Mouse (Mus musculus): Measurements from ENCODE around the gene Lsm7. TPM values are rescaled to one million over a fixed set of nuclear protein-coding genes. Genes with fewer than 3 reads are reported as not detected.

The Lsm7 gene
- polyA plus RNA-seq, 1 experiment from 2014 or later = 218 TPM

DNA sequence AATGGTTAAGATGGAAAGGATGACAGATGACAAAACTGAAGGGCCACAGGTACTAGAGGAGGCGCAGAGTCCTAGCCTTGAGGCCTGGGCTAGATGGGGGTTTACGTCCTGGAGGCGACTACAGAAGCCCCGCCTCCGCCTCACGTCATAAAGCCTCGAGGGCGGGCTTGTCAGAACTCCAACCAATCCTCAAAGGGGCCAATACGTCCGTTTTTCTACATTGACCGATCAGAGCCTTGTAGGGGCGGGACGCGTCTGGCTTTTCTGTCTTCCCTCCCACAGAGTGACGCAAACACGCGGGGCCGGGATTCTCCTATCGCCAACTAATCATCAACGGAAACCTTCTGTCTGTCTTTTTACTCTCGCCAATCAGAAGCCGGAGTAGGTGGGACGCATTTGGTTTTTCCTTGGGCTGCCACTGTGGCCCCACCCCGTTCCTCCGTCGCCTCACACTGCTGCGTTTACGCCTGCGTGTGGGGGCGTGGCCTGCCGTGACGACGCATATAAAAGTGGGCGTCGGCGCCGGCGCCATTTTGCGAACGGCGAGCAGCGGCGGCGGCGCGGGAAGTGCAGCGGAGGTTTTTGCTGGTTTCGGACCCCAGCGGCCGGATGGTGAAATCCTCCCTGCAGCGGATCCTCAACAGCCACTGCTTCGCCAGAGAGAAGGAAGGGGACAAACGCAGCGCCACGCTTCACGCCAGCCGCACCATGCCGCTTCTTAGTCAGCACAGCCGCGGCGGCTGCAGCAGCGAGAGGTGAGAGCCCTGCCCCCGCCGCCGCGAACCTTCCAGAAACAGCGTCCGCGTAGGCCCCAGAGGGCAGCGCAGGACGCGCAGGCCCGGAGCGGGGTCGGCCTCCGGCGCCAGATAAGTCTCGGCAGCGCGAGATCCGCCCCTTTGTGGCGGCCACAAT is 28.6 kb downstream of the Lsm7 start, which contains the start of gene Oaz1:
Oaz1 (plus strand) TSS at position 506 of the 912 bp plus-strand sequence.
- Histone ChIP-seq H3K4me3 (ENCODE audit: low read depth, low read length) (peak within 1 kb of the TSS; percentile 76), H3K9ac (ENCODE audit: low read depth, low read length) (peak within 1 kb of the TSS; percentile 90), H3K36me3 (ENCODE audit: control insufficient read depth, insufficient read depth, low read length) (peaks cover 7% of the 10 kb centered on the region), H3K4me2 (peak within 1 kb of the TSS; percentile 99), H3K27me3 (ENCODE audit: control insufficient read depth, insufficient read depth, low read length) (no peaks in the 10 kb centered on the region), H3K4me1 (ENCODE audit: control insufficient read depth, insufficient read depth, low read length) (peaks cover 29% of the 10 kb centered on the region), H3K27ac (ENCODE audit: low read depth, low read length) (peak within 1 kb of the TSS; percentile 94), H3K9me3 (replicated peaks; ENCODE audit: control insufficient read depth, low read length) (no peaks in the 10 kb centered on the region)
- ATAC-seq (replicated peaks; ENCODE audit: insufficient number of reproducible peaks, low FRiP score, low TSS enrichment) = peak; percentile 94
- WGBS (ENCODE audit: insufficient replicate concordance) = under 1% methylated on average over 77 of the region's 82 CpGs

GRCm38 (mm10) chr10:80824827-80825226 is 30.2 kb downstream of the Lsm7 start:
- Histone ChIP-seq H3K9ac (ENCODE audit: low read depth, low read length) (no peak overlapping the region), H3K4me2 (no peak overlapping the region), H3K4me3 (ENCODE audit: low read depth, low read length) (no peak overlapping the region), H3K36me3 (ENCODE audit: control insufficient read depth, insufficient read depth, low read length) (peaks cover 7% of the 10 kb centered on the region), H3K9me3 (replicated peaks; ENCODE audit: control insufficient read depth, low read length) (no peaks in the 10 kb centered on the region), H3K27ac (ENCODE audit: low read depth, low read length) (no peak overlapping the region), H3K27me3 (ENCODE audit: control insufficient read depth, insufficient read depth, low read length) (no peaks in the 10 kb centered on the region), H3K4me1 (ENCODE audit: control insufficient read depth, insufficient read depth, low read length) (peaks cover 15% of the 10 kb centered on the region)
- no peak for ATAC-seq (replicated peaks; ENCODE audit: insufficient number of reproducible peaks, low FRiP score, low TSS enrichment)
- 60% methylated on average over 2 of the region's 2 CpGs for WGBS (ENCODE audit: insufficient replicate concordance)

GRCm38 (mm10) chr10:80823847-80824643 is 31.0 kb downstream of the Lsm7 start:
- Histone ChIP-seq H3K36me3 (ENCODE audit: control insufficient read depth, insufficient read depth, low read length) (no peaks in the 10 kb centered on the region; the same call in 1 of the 2 replicates), H3K9ac (ENCODE audit: low read depth, low read length) (no peak overlapping the region), H3K27ac (ENCODE audit: low read depth, low read length) (peak overlapping the region; percentile 15; the same call in 1 of the 2 replicates), H3K4me3 (ENCODE audit: low read depth, low read length) (no peak overlapping the region), H3K4me1 (ENCODE audit: control insufficient read depth, insufficient read depth, low read length) (peaks cover 8% of the 10 kb centered on the region), H3K4me2 (no peak overlapping the region), H3K27me3 (ENCODE audit: control insufficient read depth, insufficient read depth, low read length) (no peaks in the 10 kb centered on the region), H3K9me3 (replicated peaks; ENCODE audit: control insufficient read depth, low read length) (no peaks in the 10 kb centered on the region)
- no peak for ATAC-seq (replicated peaks; ENCODE audit: insufficient number of reproducible peaks, low FRiP score, low TSS enrichment)
- WGBS (ENCODE audit: insufficient replicate concordance) = 59% methylated on average over 8 of the region's 8 CpGs

GRCm38 (mm10) chr10:80823316-80823715 is 31.7 kb downstream of the Lsm7 start:
- no peak overlapping the region for H3K4me3 ChIP-seq (ENCODE audit: low read depth, low read length)
- no peak overlapping the region for H3K27ac ChIP-seq (ENCODE audit: low read depth, low read length)
- peaks cover 8% of the 10 kb centered on the region for H3K4me1 ChIP-seq (ENCODE audit: control insufficient read depth, insufficient read depth, low read length)
- H3K9ac ChIP-seq (ENCODE audit: low read depth, low read length) = no peak overlapping the region
- no peak for ATAC-seq (replicated peaks; ENCODE audit: insufficient number of reproducible peaks, low FRiP score, low TSS enrichment)
- H3K9me3 ChIP-seq (replicated peaks; ENCODE audit: control insufficient read depth, low read length) = no peaks in the 10 kb centered on the region
- WGBS (ENCODE audit: insufficient replicate concordance) = 87% methylated on average over 1 of the region's 1 CpGs
- no peak overlapping the region for H3K4me2 ChIP-seq
- H3K36me3 ChIP-seq (ENCODE audit: control insufficient read depth, insufficient read depth, low read length) = no peaks in the 10 kb centered on the region
- no peaks in the 10 kb centered on the region for H3K27me3 ChIP-seq (ENCODE audit: control insufficient read depth, insufficient read depth, low read length)

DNA sequence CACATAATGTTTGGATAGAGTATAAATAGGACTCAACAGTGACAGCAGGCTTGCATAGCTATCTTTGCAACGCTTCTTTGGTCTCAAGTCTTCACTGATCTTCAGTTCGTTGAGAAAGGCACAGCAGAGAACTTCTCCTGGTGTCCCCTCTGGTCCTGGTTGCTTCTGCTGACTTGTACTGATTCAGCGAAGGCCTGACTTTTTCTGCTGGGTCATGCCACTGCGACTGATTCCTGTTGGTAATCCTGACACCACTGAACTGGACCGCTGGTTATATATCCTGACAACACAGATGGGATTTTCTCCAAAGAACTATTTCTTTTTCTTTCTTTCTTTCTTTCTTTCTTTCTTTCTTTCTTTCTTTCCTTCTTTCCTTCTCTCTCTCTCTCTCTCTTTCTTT is 32.5 kb downstream of the Lsm7 start:
- Histone ChIP-seq H3K9me3 (replicated peaks; ENCODE audit: control insufficient read depth, low read length) (no peaks in the 10 kb centered on the region), H3K27me3 (ENCODE audit: control insufficient read depth, insufficient read depth, low read length) (no peaks in the 10 kb centered on the region), H3K4me1 (ENCODE audit: control insufficient read depth, insufficient read depth, low read length) (peaks cover 1% of the 10 kb centered on the region), H3K27ac (ENCODE audit: low read depth, low read length) (no peak overlapping the region), H3K36me3 (ENCODE audit: control insufficient read depth, insufficient read depth, low read length) (no peaks in the 10 kb centered on the region), H3K4me2 (no peak overlapping the region), H3K9ac (ENCODE audit: low read depth, low read length) (no peak overlapping the region), H3K4me3 (ENCODE audit: low read depth, low read length) (no peak overlapping the region)
- 78% methylated on average over 5 of the region's 5 CpGs for WGBS (ENCODE audit: insufficient replicate concordance)
- ATAC-seq (replicated peaks; ENCODE audit: insufficient number of reproducible peaks, low FRiP score, low TSS enrichment) = no peak

GRCm38 (mm10) chr10:80821991-80822390 is 33.0 kb downstream of the Lsm7 start:
- Histone ChIP-seq H3K9ac (ENCODE audit: low read depth, low read length) (no peak overlapping the region), H3K9me3 (replicated peaks; ENCODE audit: control insufficient read depth, low read length) (no peaks in the 10 kb centered on the region), H3K4me2 (no peak overlapping the region), H3K4me1 (ENCODE audit: control insufficient read depth, insufficient read depth, low read length) (no peaks in the 10 kb centered on the region), H3K4me3 (ENCODE audit: low read depth, low read length) (no peak overlapping the region), H3K27ac (ENCODE audit: low read depth, low read length) (no peak overlapping the region), H3K27me3 (ENCODE audit: control insufficient read depth, insufficient read depth, low read length) (no peaks in the 10 kb centered on the region), H3K36me3 (ENCODE audit: control insufficient read depth, insufficient read depth, low read length) (no peaks in the 10 kb centered on the region)
- 40% methylated on average over 2 of the region's 2 CpGs for WGBS (ENCODE audit: insufficient replicate concordance)
- no peak for ATAC-seq (replicated peaks; ENCODE audit: insufficient number of reproducible peaks, low FRiP score, low TSS enrichment)

DNA sequence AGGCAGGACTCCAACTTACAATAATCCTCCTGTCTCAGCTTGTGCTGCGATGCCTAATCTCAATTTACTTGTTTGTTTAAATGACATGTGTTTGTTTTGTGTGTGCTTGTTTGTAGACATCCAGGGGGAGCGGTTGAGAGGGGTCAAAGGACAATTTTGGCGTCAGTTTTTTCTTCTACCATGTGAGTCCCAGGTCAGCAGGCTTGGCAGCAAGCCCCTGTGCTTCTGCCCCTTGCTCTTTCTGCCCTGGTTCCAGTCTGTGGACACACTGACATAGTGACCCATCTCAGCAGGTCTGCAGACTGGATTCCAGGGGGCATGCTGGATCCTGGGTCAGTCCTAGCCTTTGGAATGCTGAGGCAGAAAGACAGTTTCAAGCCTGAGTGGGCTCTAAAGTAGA is 35.6 kb downstream of the Lsm7 start:
- Histone ChIP-seq H3K9ac (ENCODE audit: low read depth, low read length) (no peak overlapping the region; the same call in 1 of the 2 replicates), H3K4me1 (ENCODE audit: control insufficient read depth, insufficient read depth, low read length) (no peaks in the 10 kb centered on the region), H3K36me3 (ENCODE audit: control insufficient read depth, insufficient read depth, low read length) (no peaks in the 10 kb centered on the region), H3K27ac (ENCODE audit: low read depth, low read length) (no peak overlapping the region), H3K9me3 (replicated peaks; ENCODE audit: control insufficient read depth, low read length) (no peaks in the 10 kb centered on the region), H3K4me2 (no peak overlapping the region), H3K27me3 (ENCODE audit: control insufficient read depth, insufficient read depth, low read length) (no peaks in the 10 kb centered on the region), H3K4me3 (ENCODE audit: low read depth, low read length) (no peak overlapping the region)
- WGBS (ENCODE audit: insufficient replicate concordance) = 51% methylated on average over 3 of the region's 3 CpGs
- no peak for ATAC-seq (replicated peaks; ENCODE audit: insufficient number of reproducible peaks, low FRiP score, low TSS enrichment)

DNA sequence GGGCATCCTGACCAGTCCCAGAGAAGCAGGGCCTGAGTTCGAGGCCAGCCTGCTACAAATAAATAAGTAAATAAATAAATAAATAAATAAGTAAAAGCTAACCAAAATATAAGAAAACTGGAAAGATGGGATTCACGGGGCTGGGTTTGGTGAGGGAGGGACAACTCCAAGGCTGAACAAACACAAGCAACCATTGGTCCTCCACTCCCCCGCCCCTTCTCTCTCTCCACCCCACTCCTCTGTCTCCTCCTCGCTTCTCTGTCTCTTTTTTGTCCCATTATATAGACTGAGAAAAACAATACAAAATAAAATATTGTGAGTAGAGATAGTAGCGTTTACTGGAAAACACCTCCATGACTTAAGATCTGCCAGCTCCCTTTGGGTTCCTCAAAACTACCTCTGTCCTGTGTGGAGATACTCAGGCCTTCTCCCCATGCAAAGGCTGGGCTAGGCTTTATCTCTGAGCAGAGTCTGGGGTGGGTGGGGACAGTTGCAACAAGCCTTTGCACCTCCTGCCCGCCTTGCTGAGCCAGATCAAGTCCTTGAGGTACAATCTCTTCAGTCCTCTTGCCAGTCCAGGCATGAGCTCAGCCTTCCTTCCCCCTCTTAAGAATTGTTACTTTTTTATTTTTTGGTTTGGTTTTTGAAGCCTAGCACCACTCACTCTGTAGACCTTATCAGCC is 36.3 kb downstream of the Lsm7 start:
- WGBS (ENCODE audit: insufficient replicate concordance) = 52% methylated on average over 6 of the region's 6 CpGs
- Histone ChIP-seq H3K27ac (ENCODE audit: low read depth, low read length) (no peak overlapping the region), H3K4me2 (no peak overlapping the region), H3K27me3 (ENCODE audit: control insufficient read depth, insufficient read depth, low read length) (no peaks in the 10 kb centered on the region), H3K4me3 (ENCODE audit: low read depth, low read length) (no peak overlapping the region), H3K4me1 (ENCODE audit: control insufficient read depth, insufficient read depth, low read length) (no peaks in the 10 kb centered on the region), H3K9ac (ENCODE audit: low read depth, low read length) (no peak overlapping the region; the same call in 1 of the 2 replicates), H3K36me3 (ENCODE audit: control insufficient read depth, insufficient read depth, low read length) (no peaks in the 10 kb centered on the region), H3K9me3 (replicated peaks; ENCODE audit: control insufficient read depth, low read length) (no peaks in the 10 kb centered on the region)
- ATAC-seq (replicated peaks; ENCODE audit: insufficient number of reproducible peaks, low FRiP score, low TSS enrichment) = no peak; the same call in 1 of the 2 replicates

Measured in heart, embryonic 11.5 days (tissue).